Mouse (Mus musculus): ENCODE measurements around the gene Hoxc6. TPM values are rescaled to one million over a fixed set of nuclear protein-coding genes. Genes with fewer than 3 reads are reported as not detected.
A peak's percentile ranks its signal among the peaks of the same experiment; 100 is the strongest.

Gene Hoxc6
- polyA plus RNA-seq, 1 experiment from 2014 or later: 46.8 TPM

- ATAC-seq (ENCODE audit: low read depth): no peak
- Histone ChIP-seq H3K9ac (peak overlapping the region; percentile 100), H3K36me3 (no peaks in the 10 kb centered on the region), H3K4me2 (peak overlapping the region; percentile 91), H3K27me3 (peaks cover 51% of the 10 kb centered on the region), H3K9me3 (no peaks in the 10 kb centered on the region), H3K4me3 (peak overlapping the region; percentile 90), H3K4me1 (replicated peaks) (peaks cover 39% of the 10 kb centered on the region), H3K27ac (replicated peaks) (peak overlapping the region; percentile 99)
- under 1% methylated on average over 21 of the region's 21 CpGs for WGBS
These were observed 25.8 kb upstream of the Hoxc6 start for GRCm38 (mm10) chr15:102972254-102972653.

GRCm38 (mm10) chr15:102972753-102973152, 25.3 kb upstream of the Hoxc6 start:
- WGBS: 1% methylated on average over 6 of the region's 6 CpGs
- H3K4me1 ChIP-seq (replicated peaks): peaks cover 41% of the 10 kb centered on the region
- no peaks in the 10 kb centered on the region for H3K9me3 ChIP-seq
- no peaks in the 10 kb centered on the region for H3K36me3 ChIP-seq
- H3K27me3 ChIP-seq: peaks cover 50% of the 10 kb centered on the region
- peak overlapping the region; percentile 91 for H3K4me2 ChIP-seq
- peak overlapping the region; percentile 90 for H3K4me3 ChIP-seq
- no peak for ATAC-seq (ENCODE audit: low read depth)
- peak overlapping the region; percentile 99 for H3K27ac ChIP-seq (replicated peaks)
- H3K9ac ChIP-seq: peak overlapping the region; percentile 100

DNA sequence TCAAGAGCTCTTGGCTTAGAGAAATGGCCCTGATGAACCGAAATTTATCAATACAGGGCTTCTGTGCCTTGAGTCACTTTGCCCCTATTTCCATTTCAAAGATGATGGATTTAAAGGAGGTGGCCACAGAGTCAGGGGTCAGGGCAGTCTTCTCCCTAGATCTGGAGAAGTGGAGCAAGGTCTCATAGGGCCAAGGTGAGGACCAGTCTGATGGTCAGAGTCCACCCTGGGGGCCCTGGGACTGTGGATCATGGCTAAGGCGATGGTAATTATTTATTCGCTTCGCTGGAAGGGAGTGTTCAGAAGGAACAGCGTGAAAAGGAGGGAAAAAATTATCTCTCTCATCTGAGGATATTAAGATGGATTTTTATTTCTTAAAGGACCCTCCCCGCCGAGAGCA, 23.0 kb upstream of the Hoxc6 start:
- Histone ChIP-seq H3K27me3 (peaks cover 44% of the 10 kb centered on the region), H3K4me3 (peak overlapping the region; percentile 90), H3K9me3 (no peaks in the 10 kb centered on the region), H3K4me2 (peak overlapping the region; percentile 91), H3K4me1 (replicated peaks) (peaks cover 60% of the 10 kb centered on the region), H3K9ac (peak overlapping the region; percentile 100), H3K36me3 (no peaks in the 10 kb centered on the region), H3K27ac (replicated peaks) (peak overlapping the region; percentile 99)
- WGBS: under 1% methylated on average over 7 of the region's 7 CpGs
- ATAC-seq (ENCODE audit: low read depth): no peak

GRCm38 (mm10) chr15:102975688-102976111, 22.4 kb upstream of the Hoxc6 start:
- ATAC-seq (ENCODE audit: low read depth): no peak
- WGBS: under 1% methylated on average over 21 of the region's 21 CpGs
- Histone ChIP-seq H3K9me3 (no peaks in the 10 kb centered on the region), H3K36me3 (no peaks in the 10 kb centered on the region), H3K9ac (peak overlapping the region; percentile 100), H3K27ac (replicated peaks) (peak overlapping the region; percentile 99), H3K4me1 (replicated peaks) (peaks cover 55% of the 10 kb centered on the region), H3K4me3 (peak overlapping the region; percentile 90), H3K27me3 (peaks cover 39% of the 10 kb centered on the region), H3K4me2 (peak overlapping the region; percentile 91)

DNA sequence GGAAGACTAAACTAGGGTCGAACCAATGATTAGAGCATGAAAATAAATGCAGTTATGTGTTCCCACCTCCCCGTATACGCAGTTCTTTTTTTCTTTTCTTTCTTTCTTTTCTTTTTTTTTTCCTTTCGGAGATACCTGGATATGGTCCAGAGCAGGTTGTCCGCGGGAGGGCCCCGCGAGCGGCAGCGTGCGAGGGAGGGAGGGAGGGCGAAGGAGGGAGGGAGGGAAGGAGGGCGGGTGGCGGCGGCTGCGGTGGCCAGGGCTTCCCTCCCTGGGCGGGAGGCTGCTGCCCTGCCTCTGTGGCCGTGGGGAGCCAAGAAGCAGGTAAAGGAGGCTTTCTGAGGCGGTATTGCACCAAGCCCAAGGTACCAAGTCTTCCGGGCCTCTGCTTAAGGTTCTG, 21.9 kb upstream of the Hoxc6 start, which contains the start of gene Hoxc9:
Gene Hoxc9, plus strand, starts transcription at position 269 of the 400 bp plus-strand sequence.
- 2% methylated on average over 7 of the region's 20 CpGs for WGBS
- no peaks in the 10 kb centered on the region for H3K9me3 ChIP-seq
- H3K4me1 ChIP-seq (replicated peaks): peaks cover 51% of the 10 kb centered on the region
- H3K36me3 ChIP-seq: no peaks in the 10 kb centered on the region
- H3K4me3 ChIP-seq: peak within 1 kb of the TSS; percentile 90
- no peak for ATAC-seq (ENCODE audit: low read depth)
- peaks cover 35% of the 10 kb centered on the region for H3K27me3 ChIP-seq
- H3K9ac ChIP-seq: peak within 1 kb of the TSS; percentile 100
- peak within 1 kb of the TSS; percentile 99 for H3K27ac ChIP-seq (replicated peaks)
- peak within 1 kb of the TSS; percentile 91 for H3K4me2 ChIP-seq

DNA sequence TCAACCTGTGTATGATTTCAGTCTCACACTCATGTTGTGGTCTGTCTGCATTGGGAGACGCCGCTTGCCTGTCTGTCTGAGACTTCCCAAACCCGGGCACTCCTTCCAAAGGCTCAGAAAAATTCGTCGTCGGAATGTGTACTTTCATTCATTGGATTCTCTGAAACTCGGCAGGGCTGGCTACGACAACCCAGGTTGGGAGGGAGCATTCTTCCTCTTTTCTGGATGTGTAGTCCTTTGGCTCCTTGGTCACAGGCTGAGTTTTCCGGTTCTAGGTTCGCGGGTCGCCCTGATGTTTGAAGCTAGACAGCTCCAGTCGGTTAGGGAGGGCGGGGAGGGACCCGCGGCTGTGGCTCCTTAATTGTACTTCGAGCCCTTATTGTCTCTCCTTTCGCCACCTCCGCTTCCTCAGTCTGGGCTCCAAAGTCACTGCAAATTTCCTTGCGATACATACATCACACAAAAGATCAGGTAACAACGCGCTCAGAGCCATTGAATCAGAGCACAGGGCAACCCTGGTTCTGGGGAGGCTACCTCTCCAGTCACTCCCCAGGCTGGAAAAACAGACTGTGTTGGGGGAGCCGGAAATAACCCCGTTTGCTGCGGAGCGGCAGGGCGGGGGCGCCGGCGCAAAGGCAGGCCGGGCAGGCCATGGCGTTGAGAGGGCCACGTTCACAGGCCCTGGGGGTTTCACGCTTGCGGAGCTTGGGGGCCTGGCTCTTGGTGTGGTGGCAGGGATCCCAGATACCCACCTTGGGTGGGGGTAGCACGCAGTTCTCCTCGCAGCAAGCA, 21.2 kb upstream of the Hoxc6 start:
- under 1% methylated on average over 37 of the region's 37 CpGs for WGBS
- peaks cover 31% of the 10 kb centered on the region for H3K27me3 ChIP-seq
- H3K9ac ChIP-seq: peak overlapping the region; percentile 100
- no peak for ATAC-seq (ENCODE audit: low read depth)
- no peaks in the 10 kb centered on the region for H3K9me3 ChIP-seq
- H3K4me1 ChIP-seq (replicated peaks): peaks cover 47% of the 10 kb centered on the region
- H3K4me2 ChIP-seq: peak overlapping the region; percentile 91
- peak overlapping the region; percentile 90 for H3K4me3 ChIP-seq
- no peaks in the 10 kb centered on the region for H3K36me3 ChIP-seq
- H3K27ac ChIP-seq (replicated peaks): peak overlapping the region; percentile 99

GRCm38 (mm10) chr15:102977423-102977974, 20.6 kb upstream of the Hoxc6 start:
- 0 out of 2 replicates have a peak, but pooled peaks have one; percentile 14 for ATAC-seq (ENCODE audit: low read depth)
- H3K4me2 ChIP-seq: peak overlapping the region; percentile 91

GRCm38 (mm10) chr15:102978615-102979515, 19.2 kb upstream of the Hoxc6 start:
- Histone ChIP-seq H3K4me1 (replicated peaks) (peaks cover 55% of the 10 kb centered on the region), H3K36me3 (no peaks in the 10 kb centered on the region), H3K27me3 (peaks cover 21% of the 10 kb centered on the region), H3K27ac (replicated peaks) (peak overlapping the region; percentile 99), H3K9ac (peak overlapping the region; percentile 100), H3K4me2 (peak overlapping the region; percentile 91), H3K9me3 (no peaks in the 10 kb centered on the region), H3K4me3 (peak overlapping the region; percentile 90)
- under 1% methylated on average over 13 of the region's 13 CpGs for WGBS
- ATAC-seq (ENCODE audit: low read depth): no peak

More at GRCm38 (mm10) chr15:102977423-102977974, 20.6 kb upstream of the Hoxc6 start:
- H3K27ac ChIP-seq (replicated peaks): peak overlapping the region; percentile 99
- peak overlapping the region; percentile 90 for H3K4me3 ChIP-seq
- no peaks in the 10 kb centered on the region for H3K9me3 ChIP-seq
- H3K36me3 ChIP-seq: no peaks in the 10 kb centered on the region
- H3K9ac ChIP-seq: peak overlapping the region; percentile 100
- H3K27me3 ChIP-seq: peaks cover 31% of the 10 kb centered on the region
- H3K4me1 ChIP-seq (replicated peaks): peaks cover 51% of the 10 kb centered on the region
- WGBS: 2% methylated on average over 16 of the region's 16 CpGs

GRCm38 (mm10) chr15:102979936-102980335, 18.1 kb upstream of the Hoxc6 start:
- no peak for ATAC-seq (ENCODE audit: low read depth)
- no peaks in the 10 kb centered on the region for H3K36me3 ChIP-seq
- no peaks in the 10 kb centered on the region for H3K9me3 ChIP-seq
- peaks cover 18% of the 10 kb centered on the region for H3K27me3 ChIP-seq
- peak overlapping the region; percentile 91 for H3K4me2 ChIP-seq
- 13% methylated on average over 1 of the region's 1 CpGs for WGBS
- peak overlapping the region; percentile 100 for H3K9ac ChIP-seq
- peak overlapping the region; percentile 90 for H3K4me3 ChIP-seq
- H3K27ac ChIP-seq (replicated peaks): peak overlapping the region; percentile 99
- peaks cover 63% of the 10 kb centered on the region for H3K4me1 ChIP-seq (replicated peaks)

- no peaks in the 10 kb centered on the region for H3K36me3 ChIP-seq
- H3K4me2 ChIP-seq: peak overlapping the region; percentile 91
- no peaks in the 10 kb centered on the region for H3K9me3 ChIP-seq
- WGBS: 2% methylated on average over 11 of the region's 11 CpGs
- H3K4me3 ChIP-seq: peak overlapping the region; percentile 90
- H3K4me1 ChIP-seq (replicated peaks): peaks cover 64% of the 10 kb centered on the region
- ATAC-seq (ENCODE audit: low read depth): no peak
- peak overlapping the region; percentile 100 for H3K9ac ChIP-seq
- H3K27ac ChIP-seq (replicated peaks): peak overlapping the region; percentile 99
- H3K27me3 ChIP-seq: peaks cover 18% of the 10 kb centered on the region
These were observed 17.7 kb upstream of the Hoxc6 start for GRCm38 (mm10) chr15:102980352-102980751.

DNA sequence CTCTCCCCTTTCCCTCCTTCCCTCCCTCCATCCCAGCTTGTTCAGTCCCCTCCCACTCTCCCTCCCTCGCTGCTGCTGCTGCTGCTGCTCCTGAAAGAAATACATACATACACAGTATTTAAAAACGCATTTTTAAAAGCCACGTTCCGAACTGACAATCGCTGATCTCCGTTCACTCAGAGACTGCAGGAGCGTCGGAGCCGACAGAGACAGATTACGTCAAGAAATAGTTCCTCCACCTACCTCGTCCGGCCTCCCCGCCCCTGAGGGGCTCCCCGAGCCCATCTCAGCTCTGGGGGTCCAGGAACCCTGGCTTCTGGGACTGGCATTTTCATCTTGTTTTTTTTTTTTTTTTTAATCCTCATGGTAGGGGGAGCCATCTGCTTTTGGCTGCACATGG, 17.1 kb upstream of the Hoxc6 start:
- Histone ChIP-seq H3K27ac (replicated peaks) (peak overlapping the region; percentile 99), H3K4me2 (peak overlapping the region; percentile 91)

More for the DNA sequence above, 17.1 kb upstream of the Hoxc6 start:
- Histone ChIP-seq H3K4me3 (peak overlapping the region; percentile 90), H3K9ac (peak overlapping the region; percentile 100), H3K9me3 (no peaks in the 10 kb centered on the region), H3K36me3 (no peaks in the 10 kb centered on the region), H3K4me1 (replicated peaks) (peaks cover 66% of the 10 kb centered on the region), H3K27me3 (peaks cover 24% of the 10 kb centered on the region)
- 0 out of 2 replicates have a peak, but pooled peaks have one; percentile 21 for ATAC-seq (ENCODE audit: low read depth)
- 0% methylated on average over 14 of the region's 14 CpGs for WGBS
